Mouse (Mus musculus) inflammation-experienced regulatory T-cells (primary cell): ENCODE results near the gene 9330182L06Rik. TPM values are rescaled to one million over a fixed set of nuclear protein-coding genes. Genes with fewer than 3 reads are reported as not detected.

Experiments used
- polyA plus RNA-seq, 2 experiments: library from polyadenylated mRNA; unstranded; fragments of 100-300 nt; shearing (Covaris generic); gene quantifications; one replicate each; pipeline ENCODE4 v1.2.1; 2017

The 9330182L06Rik gene
- under 1 TPM in 1 of 2 experiments, not detected in 1; 0.49 TPM for polyA plus RNA-seq

GRCm38 (mm10) chr5:9265586-9266279, at the start of gene 9330182L06Rik:
Gene 9330182L06Rik, plus strand, starts transcription at chr5:9266118.

Other genes starting within 250 kb of the 9330182L06Rik start
- gene Tmem243, start 165.4 kb upstream of the 9330182L06Rik start, polyA plus RNA-seq: 100 to 1,000 TPM; 104 to 141 TPM
- 100 to 1,000 TPM in 1 of 2 experiments, 10 to 100 TPM in 1; 85.6 to 102 TPM for gene Dmtf1, start 104.3 kb upstream of the 9330182L06Rik start, polyA plus RNA-seq